Mouse (Mus musculus): Measurements from ENCODE around the gene Ecsit.

- TF ChIP-seq CTCF (IDR thresholded peaks at IDR 0.05; ENCODE audit: borderline replicate concordance, insufficient read depth, low read depth, low read length) (no peak), POLR2A (IDR thresholded peaks at IDR 0.05; ENCODE audit: borderline replicate concordance, insufficient read depth, low read length) (no peak)
These were observed 19.6 kb downstream of the Ecsit start for GRCm38 (mm10) chr9:22065642-22066041.
